19 mouse cellular contexts compared by ENCODE assay signal in genomic region chr16:10569809-10570395, GRCm38 (mm10). TPM values are rescaled to one million over a fixed set of nuclear protein-coding genes. Genes with fewer than 3 reads are reported as not detected.
DNase-seq lines count a peak whose midpoint lies in the region; ATAC-seq and TF ChIP-seq lines count a peak whose summit lies in the region.
"Had no signal": no experiment of that assay in that cellular context is flagged by ENCODE, and none has a peak within 500 bp of the region (broad histone marks: within the 10 kb centered on the region; RNA-seq: fewer than 3 reads in every experiment).

No protein-coding gene starts in this region.

- peak overlapping the region; percentile 28; the same call in 1 of the 2 replicates for H3K27ac ChIP-seq in heart, embryonic 16.5 days (ENCODE audit: low read length)
- no peak overlapping the region for H3K27ac ChIP-seq in heart, adult 2 months
- H3K27ac ChIP-seq: hindbrain, embryonic 10.5 days; layer of hippocampus, adult 2 months; limb, embryonic 12.5 days; liver, embryonic 12.5 days; midbrain, embryonic 15.5 days; neural tube, embryonic 12.5 days had no signal

- H3K36me3 ChIP-seq in heart, embryonic 16.5 days (ENCODE audit: control insufficient read depth, insufficient read depth), result peaks cover 10% of the 10 kb centered on the region; the same call in 1 of the 2 replicates
- H3K36me3 ChIP-seq in heart, adult 2 months (ENCODE audit: control insufficient read depth, insufficient read depth, low read length), result peaks cover 4% of the 10 kb centered on the region; the same call in 1 of the 2 replicates

- no peak for TF ChIP-seq POLR2A in heart, adult 2 months (IDR thresholded peaks at IDR 0.05; ENCODE audit: insufficient read depth, low read depth, low read length)

- no peak for TF ChIP-seq CTCF in heart, adult 2 months (IDR thresholded peaks at IDR 0.05)

- intact Hi-C loops in heart, adult 2 months (cut with DNase I), result loop anchor here (1.0 to 2.0 kb wide), 2 partner anchors 277 to 298 kb away; no protein-coding TSS in a partner anchor

- no peak overlapping the region for H3K4me3 ChIP-seq in heart, embryonic 16.5 days (ENCODE audit: low read length)
- no peak overlapping the region for H3K4me3 ChIP-seq in heart, adult 2 months
- H3K4me3 ChIP-seq: hindbrain, embryonic 10.5 days; layer of hippocampus, adult 2 months; limb, embryonic 12.5 days; liver, embryonic 12.5 days; midbrain, embryonic 15.5 days; neural tube, embryonic 12.5 days had no signal

- no peak for ATAC-seq in heart, embryonic 16.5 days (replicated peaks; ENCODE audit: extremely low read depth, insufficient read depth, low FRiP score)
- 0 out of 2 replicates have a peak, but pooled peaks have one; percentile 10 for ATAC-seq in common myeloid progenitor, adult 5-6 weeks (replicated peaks; ENCODE audit: low read depth, poor library complexity, severe bottlenecking)
- ATAC-seq: forebrain, postnatal 0 days; hindbrain, embryonic 16.5 days; intestine, embryonic 16.5 days; liver, embryonic 12.5 days; midbrain, embryonic 15.5 days had no signal

- no peaks in the 10 kb centered on the region for H3K9me3 ChIP-seq in heart, embryonic 16.5 days (replicated peaks; ENCODE audit: control insufficient read depth, low read length)
- H3K9me3 ChIP-seq: hindbrain, embryonic 10.5 days; limb, embryonic 12.5 days; liver, embryonic 12.5 days; midbrain, embryonic 15.5 days; neural tube, embryonic 12.5 days had no signal

- H3K4me2 ChIP-seq in heart, embryonic 16.5 days (ENCODE audit: low read depth, low read length), result no peak overlapping the region
- H3K4me2 ChIP-seq: heart, embryonic 11.5 days; limb, embryonic 12.5 days; liver, embryonic 12.5 days; midbrain, embryonic 15.5 days; neural tube, embryonic 12.5 days had no signal

- no peaks in the 10 kb centered on the region for H3K79me2 ChIP-seq in heart, adult 2 months (replicated peaks; ENCODE audit: control insufficient read depth, insufficient read depth, low read length)

- 71% methylated on average over 5 of the region's 5 CpGs for WGBS in heart, embryonic 16.5 days
- 60% methylated on average over 5 of the region's 5 CpGs for WGBS in heart, adult 2 months

- TF ChIP-seq EP300 in heart, adult 2 months (IDR thresholded peaks at IDR 0.05; ENCODE audit: insufficient read depth, low read depth, low read length), result no peak

- DNase-seq in heart, adult 2 months, result no peak
- peak; percentile 48 for DNase-seq in thymus, postnatal 4 days
- DNase-seq in thymus, postnatal 36 days, result no peak
- DNase-seq in cerebellum, adult 18-20 months, result no peak
- DNase-seq in kidney, adult 11 months, result no peak
- DNase-seq: forebrain, postnatal 0 days; retina, postnatal 1 day; right cerebral cortex, postnatal 25 days had no signal

- peaks cover 17% of the 10 kb centered on the region for H3K4me1 ChIP-seq in heart, embryonic 16.5 days (ENCODE audit: control insufficient read depth, insufficient read depth, low read length)
- H3K4me1 ChIP-seq in heart, adult 2 months (ENCODE audit: control insufficient read depth, insufficient read depth, low read length), result peaks cover 5% of the 10 kb centered on the region
- H3K4me1 ChIP-seq: liver, embryonic 12.5 days had no signal

- no peaks in the 10 kb centered on the region for H3K27me3 ChIP-seq in heart, embryonic 16.5 days (ENCODE audit: control insufficient read depth, insufficient read depth, low read length)
- H3K27me3 ChIP-seq in heart, adult 2 months (ENCODE audit: control insufficient read depth, insufficient read depth, low read length), result no peaks in the 10 kb centered on the region
- H3K27me3 ChIP-seq: limb, embryonic 12.5 days; liver, embryonic 12.5 days; midbrain, embryonic 15.5 days; neural tube, embryonic 12.5 days had no signal

- no peak overlapping the region for H3K9ac ChIP-seq in heart, embryonic 16.5 days (ENCODE audit: low read length)
- no peak overlapping the region for H3K9ac ChIP-seq in heart, adult 2 months (ENCODE audit: low read depth, low read length)
- H3K9ac ChIP-seq: forebrain, postnatal 0 days; limb, embryonic 12.5 days; liver, embryonic 12.5 days; midbrain, embryonic 15.5 days; neural tube, embryonic 12.5 days had no signal

RNA-seq across cellular contexts. Expression of gene Clec16a, which starts 24.8 kb away (rescaled TPM):
- polyA plus RNA-seq in heart, embryonic 16.5 days (2015; fragmentation: Nextera tagmentation; extraction: Ambion mirVana), result 30.8 and 32.6 TPM in 2 replicates
- 10 to 100 TPM; 55.4 to 57.5 TPM for total RNA-seq in heart, adult 2 months (2021)
- polyA plus RNA-seq in heart, adult 2 months (2012; rRNA removed), result 27.6 and 47.7 TPM in 2 replicates
- 15.5 and 16.5 TPM in 2 replicates for total RNA-seq in common myeloid progenitor, adult 5-6 weeks (2017)

RNA-seq across cellular contexts. Expression of gene Dexi, which starts 27.0 kb away (rescaled TPM):
- 14.0 and 17.5 TPM in 2 replicates for polyA plus RNA-seq in heart, embryonic 16.5 days (2015; fragmentation: Nextera tagmentation; extraction: Ambion mirVana)
- total RNA-seq in heart, adult 2 months (2021), result 10 to 100 TPM; 32.1 to 41.1 TPM
- polyA plus RNA-seq in heart, adult 2 months (2012; rRNA removed), result 56.8 and 65.5 TPM in 2 replicates
- 3.7 and 5.9 TPM in 2 replicates for total RNA-seq in common myeloid progenitor, adult 5-6 weeks (2017)
